Mouse (Mus musculus) small intestine, adult 2 months (tissue): ENCODE measurements at regions not wholly inside any gene's neighbourhood (a gene's known extent, or its start where the extent isn't known, plus 50 kb on each side); places are given as distances from the start of the nearest gene placed in this dataset.

Experiments used
- CTCF ChIP-seq: fragments of 200-500 bp; IDR thresholded peaks from 2 replicates; pipeline ENCODE4 v1.5.1; 2012; ENCODE audit warnings: low read depth, mild to moderate bottlenecking, control low read depth, inconsistent platforms, low read length, moderate library complexity, mixed read lengths; ENCODE audit not compliant: insufficient replicate concordance, insufficient read length; ENCODE audit errors: extremely low read depth
- POLR2A ChIP-seq: fragments of 200-500 bp; IDR thresholded peaks from 2 replicates; pipeline ENCODE4 v1.6.1; 2012; ENCODE audit warnings: low read depth, mild to moderate bottlenecking, control low read depth, inconsistent platforms, low read length, moderate library complexity

GRCm38 (mm10) chr15:85667381-85667791 is 67.4 kb upstream of the Ppara start:
- TF ChIP-seq CTCF (no peak), POLR2A (no peak)
